Mouse (Mus musculus) lung, adult 2 months (tissue): ENCODE results near the gene Slc2a1.

Experiments
- CTCF ChIP-seq: fragments of 200-500 bp; IDR thresholded peaks from 2 replicates; pipeline ENCODE4 v1.5.1; 2011; ENCODE audit warnings: mild to moderate bottlenecking, low read length, control low read depth; ENCODE audit not compliant: insufficient read depth
- POLR2A ChIP-seq: fragments of 200-500 bp; IDR thresholded peaks from 2 replicates; pipeline ENCODE4 v1.6.1; 2011; ENCODE audit warnings: low read depth, mild to moderate bottlenecking, control low read depth, low read length, borderline replicate concordance; ENCODE audit errors: extremely low read depth

DNA sequence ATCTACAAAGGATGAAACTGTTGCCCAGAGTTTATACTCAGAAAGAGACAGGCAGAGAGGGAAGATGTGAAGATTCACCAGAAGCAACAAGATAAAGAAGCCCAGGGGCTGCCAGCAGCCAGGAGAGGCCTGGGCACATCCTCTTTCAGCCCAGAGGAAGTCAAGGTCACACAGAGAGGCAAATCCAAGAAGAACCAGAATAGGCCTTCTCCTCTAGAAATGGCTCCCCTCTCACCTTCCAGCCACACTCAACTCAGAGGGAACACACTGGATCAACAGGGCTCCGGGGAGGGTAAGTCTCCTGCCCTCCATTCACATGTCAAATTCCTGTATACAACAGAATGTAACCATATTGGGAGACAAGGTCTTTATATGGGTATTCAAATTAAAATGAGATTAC lies 38.3 kb upstream of the Slc2a1 start:
- TF ChIP-seq CTCF (no peak), POLR2A (no peak)
